Mouse (Mus musculus): ENCODE measurements around the gene Cd8a. TPM values are rescaled to one million over a fixed set of nuclear protein-coding genes. Genes with fewer than 3 reads are reported as not detected.

Gene Cd8a
- total and polyA plus RNA-seq, 2 experiments from 2014 or later: not detected

GRCm38 (mm10) chr6:71352201-71352600, 21.0 kb upstream of the Cd8a start:
- Histone ChIP-seq H3K4me2 (ENCODE audit: low read depth) (no peak overlapping the region), H3K27me3 (ENCODE audit: insufficient read depth, low read length) (no peaks in the 10 kb centered on the region), H3K36me3 (ENCODE audit: insufficient read depth) (no peaks in the 10 kb centered on the region), H3K27ac (ENCODE audit: low read depth, low read length) (no peak overlapping the region), H3K9ac (no peak overlapping the region), H3K4me3 (ENCODE audit: low read depth, low read length) (no peak overlapping the region), H3K4me1 (ENCODE audit: insufficient read depth) (no peaks in the 10 kb centered on the region), H3K9me3 (ENCODE audit: low read length) (no peaks in the 10 kb centered on the region)
- WGBS: 93% methylated on average over 6 of the region's 6 CpGs
- DNase-seq (no peak), ATAC-seq (no peak)
- TF ChIP-seq CTCF (IDR thresholded peaks at IDR 0.05; ENCODE audit: low read depth): no peak

DNA sequence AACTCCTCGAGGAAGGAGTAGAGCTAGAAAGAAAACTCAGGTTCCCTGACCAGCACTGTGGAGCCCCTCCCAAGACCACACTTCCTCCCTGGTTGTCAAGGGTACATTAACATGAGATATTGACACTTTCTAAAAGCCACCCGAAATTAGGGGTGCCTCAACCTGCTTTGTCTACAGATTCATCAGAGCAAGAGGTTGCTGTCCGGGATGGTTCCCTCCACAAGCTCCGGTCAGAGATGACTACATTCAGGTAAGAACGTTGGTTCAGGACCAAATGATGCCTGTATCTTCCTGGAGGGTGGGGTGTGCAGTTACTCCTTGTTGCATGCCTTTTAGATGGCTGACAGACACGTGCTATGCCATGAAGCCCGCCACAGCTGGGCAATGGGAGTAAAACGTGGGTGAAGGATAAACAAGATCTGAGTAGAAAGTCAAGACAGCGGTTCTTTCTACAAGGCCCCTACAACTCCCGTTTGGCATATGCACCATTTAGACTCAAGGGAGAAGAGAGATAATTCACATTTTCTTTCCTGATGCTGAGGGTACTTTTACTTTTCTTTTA, 20.3 kb upstream of the Cd8a start:
- no peak for ATAC-seq

DNA sequence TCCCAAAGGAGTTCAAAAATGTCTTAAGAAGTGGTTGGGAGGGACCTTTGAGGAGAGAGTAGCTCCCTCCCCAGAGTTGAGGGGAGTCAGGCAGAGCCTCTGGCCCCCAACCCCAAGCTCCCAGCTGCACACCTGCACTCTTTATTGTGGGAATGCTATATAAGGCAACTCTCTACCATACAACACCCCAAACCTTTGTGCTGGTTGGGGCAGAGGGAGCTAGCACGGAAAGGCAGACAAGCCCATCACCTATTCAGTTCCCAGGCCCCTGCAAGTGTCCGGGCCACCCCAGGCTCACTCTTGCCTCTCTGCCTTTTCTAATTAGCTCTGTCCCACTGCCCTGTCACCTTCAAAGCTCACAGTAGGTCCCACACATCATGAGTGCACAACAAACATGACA, 19.5 kb upstream of the Cd8a start:
- no peak for DNase-seq
- Histone ChIP-seq H3K4me1 (ENCODE audit: insufficient read depth) (no peaks in the 10 kb centered on the region), H3K27ac (ENCODE audit: low read depth, low read length) (no peak overlapping the region), H3K36me3 (ENCODE audit: insufficient read depth) (no peaks in the 10 kb centered on the region), H3K4me2 (ENCODE audit: low read depth) (no peak overlapping the region), H3K9ac (no peak overlapping the region), H3K4me3 (ENCODE audit: low read depth, low read length) (no peak overlapping the region), H3K9me3 (ENCODE audit: low read length) (no peaks in the 10 kb centered on the region), H3K27me3 (ENCODE audit: insufficient read depth, low read length) (no peaks in the 10 kb centered on the region)
- WGBS: 78% methylated on average over 2 of the region's 2 CpGs
- no peak for ATAC-seq
- TF ChIP-seq CTCF (IDR thresholded peaks at IDR 0.05; ENCODE audit: low read depth): no peak

More for the DNA sequence above, 20.3 kb upstream of the Cd8a start:
- Histone ChIP-seq H3K36me3 (ENCODE audit: insufficient read depth) (no peaks in the 10 kb centered on the region), H3K9me3 (ENCODE audit: low read length) (no peaks in the 10 kb centered on the region), H3K27ac (ENCODE audit: low read depth, low read length) (no peak overlapping the region), H3K4me3 (ENCODE audit: low read depth, low read length) (no peak overlapping the region), H3K4me2 (ENCODE audit: low read depth) (no peak overlapping the region), H3K9ac (no peak overlapping the region), H3K27me3 (ENCODE audit: insufficient read depth, low read length) (no peaks in the 10 kb centered on the region), H3K4me1 (ENCODE audit: insufficient read depth) (no peaks in the 10 kb centered on the region)
- WGBS: 91% methylated on average over 10 of the region's 10 CpGs
- no peak for DNase-seq
- no peak for TF ChIP-seq CTCF (IDR thresholded peaks at IDR 0.05; ENCODE audit: low read depth)

DNA sequence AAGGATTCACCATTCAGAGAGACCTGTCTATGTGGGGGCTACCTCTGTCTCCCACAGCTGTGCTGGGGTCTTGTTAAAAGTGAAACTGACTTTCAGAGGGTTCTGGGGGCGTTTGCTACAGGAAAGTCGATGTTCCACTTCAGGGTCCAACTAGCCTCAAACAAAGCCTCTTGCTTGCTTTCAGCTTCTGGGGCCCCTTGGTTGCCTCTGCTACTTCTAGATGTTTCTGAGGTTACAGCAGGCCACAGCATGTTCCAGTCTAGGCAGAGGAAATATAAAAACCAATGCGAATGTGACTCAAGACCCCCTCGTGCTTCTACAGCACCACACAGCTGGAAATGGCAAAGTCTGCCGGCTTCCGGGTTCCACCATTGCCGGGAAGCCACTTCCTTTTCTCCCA, 15.7 kb upstream of the Cd8a start:
- H3K4me1 ChIP-seq (ENCODE audit: insufficient read depth): no peaks in the 10 kb centered on the region

DNA sequence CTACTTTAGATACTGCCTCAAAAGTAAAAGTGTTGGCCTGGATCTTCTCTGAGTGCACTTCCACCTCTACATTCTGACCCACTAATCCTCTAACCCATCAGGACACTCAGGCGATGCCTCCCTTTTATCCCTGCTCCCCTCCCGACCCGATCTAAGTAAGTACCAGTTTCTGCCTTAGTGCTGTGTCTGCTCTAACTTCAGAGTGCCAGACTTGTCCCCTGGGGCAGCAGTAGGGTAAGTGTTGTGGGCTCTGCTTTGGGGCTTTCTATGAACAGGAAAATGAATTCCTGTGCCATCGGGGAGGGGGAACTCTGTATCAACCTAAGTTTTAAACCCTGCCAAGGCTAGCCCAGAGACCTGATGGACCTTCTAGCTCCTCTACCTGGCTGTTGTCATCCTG, 13.0 kb upstream of the Cd8a start:
- Histone ChIP-seq H3K9me3 (ENCODE audit: low read length) (no peaks in the 10 kb centered on the region), H3K4me3 (ENCODE audit: low read depth, low read length) (no peak overlapping the region), H3K4me2 (ENCODE audit: low read depth) (no peak overlapping the region), H3K9ac (no peak overlapping the region), H3K27ac (ENCODE audit: low read depth, low read length) (no peak overlapping the region), H3K27me3 (ENCODE audit: insufficient read depth, low read length) (no peaks in the 10 kb centered on the region), H3K36me3 (ENCODE audit: insufficient read depth) (no peaks in the 10 kb centered on the region), H3K4me1 (ENCODE audit: insufficient read depth) (no peaks in the 10 kb centered on the region)
- 84% methylated on average over 4 of the region's 4 CpGs for WGBS
- no peak for TF ChIP-seq CTCF (IDR thresholded peaks at IDR 0.05; ENCODE audit: low read depth)
- DNase-seq: no peak
- no peak for ATAC-seq

More for the DNA sequence above, 15.7 kb upstream of the Cd8a start:
- Histone ChIP-seq H3K36me3 (ENCODE audit: insufficient read depth) (no peaks in the 10 kb centered on the region), H3K4me2 (ENCODE audit: low read depth) (no peak overlapping the region), H3K9ac (no peak overlapping the region), H3K27me3 (ENCODE audit: insufficient read depth, low read length) (no peaks in the 10 kb centered on the region), H3K27ac (ENCODE audit: low read depth, low read length) (no peak overlapping the region), H3K9me3 (ENCODE audit: low read length) (no peaks in the 10 kb centered on the region), H3K4me3 (ENCODE audit: low read depth, low read length) (no peak overlapping the region)
- no peak for DNase-seq
- TF ChIP-seq CTCF (IDR thresholded peaks at IDR 0.05; ENCODE audit: low read depth): no peak
- 88% methylated on average over 7 of the region's 7 CpGs for WGBS
- ATAC-seq: no peak

DNA sequence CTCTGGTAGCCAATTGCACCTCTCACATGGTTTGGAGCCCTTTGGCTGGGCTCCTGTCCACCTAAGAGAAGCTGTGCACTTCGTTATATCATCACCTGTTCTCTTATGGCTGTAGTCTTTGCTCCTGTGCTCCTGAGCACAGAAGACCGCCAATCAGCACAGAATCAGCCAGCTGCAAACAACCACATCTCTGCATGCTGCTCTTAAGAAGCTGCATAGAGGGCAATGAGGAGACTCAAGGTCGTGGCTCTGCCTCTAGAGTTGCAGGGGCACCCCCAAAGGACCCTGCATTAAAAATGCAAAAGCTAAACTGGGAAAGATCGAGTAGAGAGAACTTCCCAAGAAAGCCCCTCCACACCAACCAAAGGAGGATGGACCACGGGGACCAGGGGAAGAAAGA, 12.5 kb upstream of the Cd8a start:
- H3K4me2 ChIP-seq (ENCODE audit: low read depth): no peak overlapping the region
- H3K27me3 ChIP-seq (ENCODE audit: insufficient read depth, low read length): no peaks in the 10 kb centered on the region
- H3K27ac ChIP-seq (ENCODE audit: low read depth, low read length): no peak overlapping the region
- H3K9ac ChIP-seq: no peak overlapping the region
- H3K36me3 ChIP-seq (ENCODE audit: insufficient read depth): no peaks in the 10 kb centered on the region
- WGBS: 62% methylated on average over 5 of the region's 5 CpGs
- no peaks in the 10 kb centered on the region for H3K9me3 ChIP-seq (ENCODE audit: low read length)
- DNase-seq: no peak
- TF ChIP-seq CTCF (IDR thresholded peaks at IDR 0.05; ENCODE audit: low read depth): no peak
- no peaks in the 10 kb centered on the region for H3K4me1 ChIP-seq (ENCODE audit: insufficient read depth)
- ATAC-seq: no peak
- no peak overlapping the region for H3K4me3 ChIP-seq (ENCODE audit: low read depth, low read length)

DNA sequence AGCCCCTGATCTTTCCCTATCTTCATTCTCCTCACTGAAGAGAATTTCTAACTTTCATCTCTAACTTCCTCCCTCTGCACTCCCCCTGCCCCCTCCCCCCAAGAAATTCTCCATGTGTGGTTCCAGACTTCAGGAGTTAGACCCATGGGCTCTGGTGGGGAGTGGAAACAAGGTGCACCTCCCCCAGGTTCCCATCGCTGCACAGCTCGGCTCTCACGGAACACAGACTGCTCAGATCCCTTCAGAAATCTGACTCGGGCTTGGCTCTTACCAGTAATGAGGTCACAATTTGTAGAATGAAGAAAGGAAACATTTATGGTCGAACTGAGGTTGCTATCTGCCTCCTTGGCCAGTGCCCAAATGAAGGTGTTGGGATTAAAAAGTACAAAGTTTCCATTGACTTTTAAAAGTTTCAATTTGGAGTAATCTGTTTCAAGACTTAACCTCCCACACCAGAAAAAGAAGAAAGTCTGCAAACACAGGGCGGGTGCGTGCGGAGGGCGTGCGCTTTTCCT, 12.0 kb upstream of the Cd8a start:
- DNase-seq: no peak
- Histone ChIP-seq H3K4me1 (ENCODE audit: insufficient read depth) (no peaks in the 10 kb centered on the region), H3K9me3 (ENCODE audit: low read length) (no peaks in the 10 kb centered on the region), H3K4me2 (ENCODE audit: low read depth) (no peak overlapping the region), H3K27me3 (ENCODE audit: insufficient read depth, low read length) (no peaks in the 10 kb centered on the region), H3K4me3 (ENCODE audit: low read depth, low read length) (no peak overlapping the region), H3K27ac (ENCODE audit: low read depth, low read length) (no peak overlapping the region), H3K9ac (no peak overlapping the region), H3K36me3 (ENCODE audit: insufficient read depth) (no peaks in the 10 kb centered on the region)
- WGBS: 82% methylated on average over 10 of the region's 10 CpGs
- ATAC-seq: no peak
- no peak for TF ChIP-seq CTCF (IDR thresholded peaks at IDR 0.05; ENCODE audit: low read depth)

Measured in forebrain, postnatal 0 days (tissue).